Mouse (Mus musculus): ENCODE results near the gene 2510002D24Rik. TPM values are rescaled to one million over a fixed set of nuclear protein-coding genes. Genes with fewer than 3 reads are reported as not detected.
"Not testable (repeated sequence)": the region's sequence is repeated elsewhere in the genome, so short reads cannot be mapped to it uniquely, and the experiment has no call there.

The 2510002D24Rik gene
- polyA plus RNA-seq, 1 experiment from 2014 or later: 40.5 TPM

- Histone ChIP-seq H3K9me3 (ENCODE audit: control insufficient read depth, low read length) (no peaks in the 10 kb centered on the region), H3K27me3 (ENCODE audit: control insufficient read depth, insufficient read depth, low read length) (no peaks in the 10 kb centered on the region), H3K9ac (ENCODE audit: low read length) (no peak overlapping the region), H3K36me3 (ENCODE audit: control insufficient read depth, insufficient read depth, low read length) (peaks cover 97% of the 10 kb centered on the region), H3K4me3 (ENCODE audit: control insufficient read depth in 1 of 2, insufficient read depth in 1 of 2, low read depth in 1 of 2, low read length in 2 of 2) (no peak overlapping the region), H3K4me2 (ENCODE audit: low read length) (no peak overlapping the region), H3K27ac (replicated peaks in 1 of 2; ENCODE audit: control insufficient read depth in 1 of 2, insufficient read depth in 1 of 2, low read depth in 2 of 2, low read length in 2 of 2) (no peak overlapping the region), H3K4me1 (ENCODE audit: control insufficient read depth in 2 of 2, insufficient read depth in 2 of 2, low read length in 2 of 2) (no peaks in the 10 kb centered on the region)
- ATAC-seq (ENCODE audit: insufficient number of reproducible peaks, insufficient read depth, low FRiP score, low read depth): no peak
- WGBS: 88% methylated on average over 3 of the region's 3 CpGs
Measured at GRCm38 (mm10) chr16:18828630-18829029, 7.7 kb upstream of the 2510002D24Rik start.

GRCm38 (mm10) chr16:18829102-18829501 lies 7.3 kb upstream of the 2510002D24Rik start:
- Histone ChIP-seq H3K36me3 (ENCODE audit: control insufficient read depth, insufficient read depth, low read length) (peaks cover 97% of the 10 kb centered on the region), H3K9ac (ENCODE audit: low read length) (no peak overlapping the region), H3K27me3 (ENCODE audit: control insufficient read depth, insufficient read depth, low read length) (no peaks in the 10 kb centered on the region), H3K4me3 (ENCODE audit: control insufficient read depth in 1 of 2, insufficient read depth in 1 of 2, low read depth in 1 of 2, low read length in 2 of 2) (no peak overlapping the region), H3K9me3 (ENCODE audit: control insufficient read depth, low read length) (no peaks in the 10 kb centered on the region), H3K27ac (replicated peaks in 1 of 2; ENCODE audit: control insufficient read depth in 1 of 2, insufficient read depth in 1 of 2, low read depth in 2 of 2, low read length in 2 of 2) (no peak overlapping the region), H3K4me1 (ENCODE audit: control insufficient read depth in 2 of 2, insufficient read depth in 2 of 2, low read length in 2 of 2) (no peaks in the 10 kb centered on the region), H3K4me2 (ENCODE audit: low read length) (no peak overlapping the region)
- WGBS: 64% methylated on average over 6 of the region's 6 CpGs
- ATAC-seq (ENCODE audit: insufficient number of reproducible peaks, insufficient read depth, low FRiP score, low read depth): no peak

- H3K27me3 ChIP-seq (ENCODE audit: control insufficient read depth, insufficient read depth, low read length): no peaks in the 10 kb centered on the region
- no peak overlapping the region for H3K4me2 ChIP-seq (ENCODE audit: low read length)
- H3K27ac ChIP-seq (replicated peaks in 1 of 2; ENCODE audit: control insufficient read depth in 1 of 2, insufficient read depth in 1 of 2, low read depth in 2 of 2, low read length in 2 of 2): no peak overlapping the region
- H3K4me1 ChIP-seq (ENCODE audit: control insufficient read depth in 2 of 2, insufficient read depth in 2 of 2, low read length in 2 of 2): peaks cover 0 to 6% of the 10 kb centered on the region in 2 experiments; a peak in 1 of 4 replicates
- no peaks in the 10 kb centered on the region for H3K9me3 ChIP-seq (ENCODE audit: control insufficient read depth, low read length)
- no peak for ATAC-seq (ENCODE audit: insufficient number of reproducible peaks, insufficient read depth, low FRiP score, low read depth)
- WGBS: 75% methylated on average over 2 of the region's 2 CpGs
- H3K36me3 ChIP-seq (ENCODE audit: control insufficient read depth, insufficient read depth, low read length): peaks cover 62% of the 10 kb centered on the region
- H3K4me3 ChIP-seq (ENCODE audit: control insufficient read depth in 1 of 2, insufficient read depth in 1 of 2, low read depth in 1 of 2, low read length in 2 of 2): no peak overlapping the region
- H3K9ac ChIP-seq (ENCODE audit: low read length): no peak overlapping the region
Measured at GRCm38 (mm10) chr16:18833486-18833885, 2.9 kb upstream of the 2510002D24Rik start.

DNA sequence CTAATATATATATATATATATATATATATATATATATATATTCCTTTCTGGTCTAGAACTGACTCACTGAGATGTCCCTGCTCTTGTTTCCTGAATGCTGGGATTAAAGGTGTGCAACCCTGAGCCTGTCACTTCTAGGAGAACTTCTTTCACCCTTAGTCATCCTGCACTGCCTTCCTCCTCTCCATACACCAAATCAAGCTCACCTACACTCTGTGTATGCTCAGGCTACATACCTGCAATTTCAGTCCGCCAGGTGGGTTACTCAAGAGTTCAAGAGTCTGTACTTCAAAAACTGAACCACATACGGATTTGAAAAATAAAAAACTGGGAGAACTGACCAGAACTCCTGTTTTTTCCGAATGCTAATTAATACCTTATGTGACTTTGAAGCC lies 308 bp upstream of the 2510002D24Rik start:
- H3K4me3 ChIP-seq (ENCODE audit: control insufficient read depth in 1 of 2, insufficient read depth in 1 of 2, low read depth in 1 of 2, low read length in 2 of 2): peak overlapping the region; percentile 87 to 94
- H3K36me3 ChIP-seq (ENCODE audit: control insufficient read depth, insufficient read depth, low read length): peaks cover 51% of the 10 kb centered on the region
- peak overlapping the region; percentile 94 for H3K9ac ChIP-seq (ENCODE audit: low read length)
- no peaks in the 10 kb centered on the region for H3K9me3 ChIP-seq (ENCODE audit: control insufficient read depth, low read length)
- peak overlapping the region; percentile 83 for H3K4me2 ChIP-seq (ENCODE audit: low read length)
- no peaks in the 10 kb centered on the region for H3K27me3 ChIP-seq (ENCODE audit: control insufficient read depth, insufficient read depth, low read length)
- 25% methylated on average over 3 of the region's 3 CpGs for WGBS
- ATAC-seq (ENCODE audit: insufficient number of reproducible peaks, insufficient read depth, low FRiP score, low read depth): no peak
- peaks cover 0 to 6% of the 10 kb centered on the region in 2 experiments; a peak in 1 of 4 replicates for H3K4me1 ChIP-seq (ENCODE audit: control insufficient read depth in 2 of 2, insufficient read depth in 2 of 2, low read length in 2 of 2)
- no peak overlapping the region for H3K27ac ChIP-seq (replicated peaks in 1 of 2; ENCODE audit: control insufficient read depth in 1 of 2, insufficient read depth in 1 of 2, low read depth in 2 of 2, low read length in 2 of 2)

- no peak overlapping the region for H3K4me2 ChIP-seq (ENCODE audit: low read length)
- WGBS: 89% methylated on average over 4 of the region's 4 CpGs
- ATAC-seq (ENCODE audit: insufficient number of reproducible peaks, insufficient read depth, low FRiP score, low read depth): no peak
- H3K36me3 ChIP-seq (ENCODE audit: control insufficient read depth, insufficient read depth, low read length): peaks cover 29% of the 10 kb centered on the region
- peaks cover 0 to 6% of the 10 kb centered on the region in 2 experiments; a peak in 1 of 4 replicates for H3K4me1 ChIP-seq (ENCODE audit: control insufficient read depth in 2 of 2, insufficient read depth in 2 of 2, low read length in 2 of 2)
- no peaks in the 10 kb centered on the region for H3K27me3 ChIP-seq (ENCODE audit: control insufficient read depth, insufficient read depth, low read length)
- H3K4me3 ChIP-seq (ENCODE audit: control insufficient read depth in 1 of 2, insufficient read depth in 1 of 2, low read depth in 1 of 2, low read length in 2 of 2): no peak overlapping the region
- no peak overlapping the region for H3K9ac ChIP-seq (ENCODE audit: low read length)
- H3K27ac ChIP-seq (replicated peaks in 1 of 2; ENCODE audit: control insufficient read depth in 1 of 2, insufficient read depth in 1 of 2, low read depth in 2 of 2, low read length in 2 of 2): no peak overlapping the region
- H3K9me3 ChIP-seq (ENCODE audit: control insufficient read depth, low read length): no peaks in the 10 kb centered on the region
Measured at GRCm38 (mm10) chr16:18838346-18838745, 2.0 kb downstream of the 2510002D24Rik start.

DNA sequence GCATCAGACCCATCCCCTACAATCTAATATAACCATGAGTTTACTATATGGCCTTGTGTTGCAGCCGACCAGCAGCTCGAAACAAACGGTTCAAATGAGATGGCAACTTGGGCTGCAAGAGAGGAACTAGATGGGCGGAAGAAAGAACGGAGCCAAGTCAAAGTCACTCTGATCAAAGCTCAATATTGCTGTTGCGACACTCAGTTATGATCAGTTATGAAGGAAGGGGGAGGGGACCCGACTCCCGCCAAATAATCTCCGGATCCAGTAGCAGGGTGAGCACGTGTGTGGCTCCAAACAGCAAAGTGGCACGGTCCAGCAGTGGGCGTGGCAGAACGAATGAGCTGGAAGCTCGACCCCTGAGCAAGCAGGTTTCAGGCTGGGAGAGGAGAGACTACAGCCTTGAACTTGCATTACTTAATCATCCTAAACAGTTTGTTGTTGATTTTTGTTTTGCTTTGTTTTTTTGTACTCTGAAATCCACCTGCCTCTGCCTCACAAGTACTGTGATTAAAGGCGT lies 10.0 kb downstream of the 2510002D24Rik start:
- H3K9ac ChIP-seq (ENCODE audit: low read length): no peak overlapping the region
- H3K27ac ChIP-seq (replicated peaks in 1 of 2; ENCODE audit: control insufficient read depth in 1 of 2, insufficient read depth in 1 of 2, low read depth in 2 of 2, low read length in 2 of 2): no peak overlapping the region
- H3K27me3 ChIP-seq (ENCODE audit: control insufficient read depth, insufficient read depth, low read length): no peaks in the 10 kb centered on the region
- no peaks in the 10 kb centered on the region for H3K4me1 ChIP-seq (ENCODE audit: control insufficient read depth in 2 of 2, insufficient read depth in 2 of 2, low read length in 2 of 2)
- no peaks in the 10 kb centered on the region for H3K9me3 ChIP-seq (ENCODE audit: control insufficient read depth, low read length)
- no peak for ATAC-seq (ENCODE audit: insufficient number of reproducible peaks, insufficient read depth, low FRiP score, low read depth)
- H3K4me3 ChIP-seq (ENCODE audit: control insufficient read depth in 1 of 2, insufficient read depth in 1 of 2, low read depth in 1 of 2, low read length in 2 of 2): no peak overlapping the region
- no peak overlapping the region for H3K4me2 ChIP-seq (ENCODE audit: low read length)
- H3K36me3 ChIP-seq (ENCODE audit: control insufficient read depth, insufficient read depth, low read length): no peaks in the 10 kb centered on the region
- 87% methylated on average over 15 of the region's 15 CpGs for WGBS

- H3K4me2 ChIP-seq (ENCODE audit: low read length); H3K4me1 ChIP-seq (ENCODE audit: control insufficient read depth in 2 of 2, insufficient read depth in 2 of 2, low read length in 2 of 2); H3K27me3 ChIP-seq (ENCODE audit: control insufficient read depth, insufficient read depth, low read length); ATAC-seq (ENCODE audit: insufficient number of reproducible peaks, insufficient read depth, low FRiP score, low read depth); H3K4me3 ChIP-seq (ENCODE audit: control insufficient read depth in 1 of 2, insufficient read depth in 1 of 2, low read depth in 1 of 2, low read length in 2 of 2); H3K9ac ChIP-seq (ENCODE audit: low read length); H3K9me3 ChIP-seq (ENCODE audit: control insufficient read depth, low read length); H3K36me3 ChIP-seq (ENCODE audit: control insufficient read depth, insufficient read depth, low read length); H3K27ac ChIP-seq (replicated peaks in 1 of 2; ENCODE audit: control insufficient read depth in 1 of 2, insufficient read depth in 1 of 2, low read depth in 2 of 2, low read length in 2 of 2): not testable (repeated sequence)
- WGBS: 90% methylated on average over 15 of the region's 17 CpGs
Measured at GRCm38 (mm10) chr16:18849521-18850190, 13.3 kb downstream of the 2510002D24Rik start.

GRCm38 (mm10) chr16:18858551-18858950 lies 22.2 kb downstream of the 2510002D24Rik start:
- Histone ChIP-seq H3K4me3 (ENCODE audit: control insufficient read depth in 1 of 2, insufficient read depth in 1 of 2, low read depth in 1 of 2, low read length in 2 of 2) (no peak overlapping the region), H3K4me2 (ENCODE audit: low read length) (no peak overlapping the region), H3K9me3 (ENCODE audit: control insufficient read depth, low read length) (no peaks in the 10 kb centered on the region), H3K36me3 (ENCODE audit: control insufficient read depth, insufficient read depth, low read length) (no peaks in the 10 kb centered on the region), H3K27ac (replicated peaks in 1 of 2; ENCODE audit: control insufficient read depth in 1 of 2, insufficient read depth in 1 of 2, low read depth in 2 of 2, low read length in 2 of 2) (no peak overlapping the region), H3K4me1 (ENCODE audit: control insufficient read depth in 2 of 2, insufficient read depth in 2 of 2, low read length in 2 of 2) (no peaks in the 10 kb centered on the region), H3K27me3 (ENCODE audit: control insufficient read depth, insufficient read depth, low read length) (no peaks in the 10 kb centered on the region), H3K9ac (ENCODE audit: low read length) (no peak overlapping the region)
- ATAC-seq (ENCODE audit: insufficient number of reproducible peaks, insufficient read depth, low FRiP score, low read depth): no peak
